Mouse (Mus musculus) forebrain, postnatal 0 days (tissue): ENCODE measurements around the gene Bloc1s2. TPM values are rescaled to one million over a fixed set of nuclear protein-coding genes. Genes with fewer than 3 reads are reported as not detected.

Experiments used
- ATAC-seq: fragments of 200-750 bp; cut with Nextera tagmentation; 2 replicates; pipeline ENCODE4 v1.8.0; 2017; ENCODE audit warnings: mild to moderate bottlenecking, moderate library complexity
- DNase-seq: peaks from one replicate; pipeline ENCODE4 v3.0.0-alpha.2; 2015
- H3K27ac ChIP-seq: fragments of 300-500 bp; sonication (generic); 2 replicates; pipeline ENCODE4 v1.5.1; 2014; ENCODE audit warnings: low read depth, mild to moderate bottlenecking, antibody characterized with exemption, low read length, moderate library complexity, mixed read lengths
- H3K27me3 ChIP-seq: fragments of 300-500 bp; sonication (generic); 2 replicates; pipeline ENCODE4 v1.6.1; 2014; ENCODE audit warnings: mild to moderate bottlenecking, low read length, mixed read lengths; ENCODE audit not compliant: insufficient read depth
- H3K36me3 ChIP-seq: fragments of 300-500 bp; sonication (generic); 2 replicates; pipeline ENCODE4 v1.6.1; 2014; ENCODE audit warnings: mild to moderate bottlenecking, moderate library complexity; ENCODE audit not compliant: insufficient read depth
- H3K4me1 ChIP-seq: fragments of 300-500 bp; sonication (generic); 2 replicates; pipeline ENCODE4 v1.6.1; 2014; ENCODE audit warnings: antibody characterized with exemption; ENCODE audit not compliant: insufficient read depth
- H3K4me2 ChIP-seq: fragments of 300-500 bp; sonication (generic); 2 replicates; pipeline ENCODE4 v1.6.1; 2014; ENCODE audit warnings: low read depth, mild to moderate bottlenecking, moderate library complexity
- H3K4me3 ChIP-seq: fragments of 300-500 bp; sonication (generic); 2 replicates; pipeline ENCODE4 v1.5.1; 2014; ENCODE audit warnings: low read depth, low read length, mixed read lengths
- H3K9ac ChIP-seq: fragments of 300-500 bp; sonication (generic); 2 replicates; pipeline ENCODE4 v1.6.1; 2014; ENCODE audit warnings: mild to moderate bottlenecking
- H3K9me3 ChIP-seq: fragments of 300-500 bp; sonication (generic); 2 replicates; pipeline ENCODE4 v1.6.1; 2016; ENCODE audit warnings: low read length
- CTCF ChIP-seq: sonication (generic); IDR thresholded peaks from 2 replicates; pipeline ENCODE4 v1.5.1; 2016; ENCODE audit warnings: antibody characterized with exemption, control low read depth, low read depth
- WGBS: fragments of 180-500 bp; shearing (Covaris S2); extraction: QIAGEN DNeasy Blood & Tissue Kit; methylation state at CpG from one replicate; pipeline ENCODE4 v1.1.7; 2014; 5-methylcytosine and 5-hydroxymethylcytosine counted together
- polyA plus RNA-seq: library from polyadenylated mRNA; unstranded; fragments of >200 nt; fragmentation: Nextera tagmentation; extraction: Ambion mirVana; gene quantifications from 2 replicates; pipeline ENCODE4 v1.2.1, GENCODE M21; 2015
- total RNA-seq: library from RNA; depleted of rRNA; stranded (reverse); fragments of >200 nt; gene quantifications from 2 replicates; pipeline ENCODE4 v1.2.3, GENCODE M21; 2014; rRNA removed

Bloc1s2 gene
- total and polyA plus RNA-seq, 2 experiments from 2014 or later: 65.5 to 205 TPM

DNA sequence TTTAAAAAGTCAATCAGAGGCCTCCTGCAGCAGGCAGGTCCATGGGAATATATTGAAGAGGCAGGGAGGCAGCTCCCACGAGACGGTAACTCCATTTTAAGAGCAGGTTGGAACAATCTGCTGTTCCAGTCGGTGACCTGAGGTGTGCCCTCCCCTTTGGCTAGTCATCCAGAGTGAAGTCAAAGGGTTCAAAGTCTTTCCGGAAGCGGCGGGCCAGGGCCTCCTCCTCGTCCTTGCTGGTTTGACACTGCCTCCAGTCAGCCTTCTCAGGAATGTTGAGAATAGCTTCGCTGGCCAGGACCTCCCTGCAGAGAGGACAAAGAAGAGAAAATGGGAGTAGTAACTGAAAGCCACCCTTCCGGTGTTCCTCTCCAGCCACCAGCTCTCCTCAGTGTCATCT, 35.9 kb downstream of the Bloc1s2 start:
- H3K36me3 ChIP-seq: peaks cover 46% of the 10 kb centered on the region
- H3K4me3 ChIP-seq: no peak overlapping the region
- ATAC-seq: no peak
- H3K9ac ChIP-seq: no peak overlapping the region
- H3K9me3 ChIP-seq: no peaks in the 10 kb centered on the region
- no peak for DNase-seq
- TF ChIP-seq CTCF: no peak
- no peaks in the 10 kb centered on the region for H3K27me3 ChIP-seq
- WGBS: 94% methylated on average over 9 of the region's 9 CpGs
- peaks cover 13% of the 10 kb centered on the region for H3K4me1 ChIP-seq
- H3K27ac ChIP-seq: no peak overlapping the region
- no peak overlapping the region for H3K4me2 ChIP-seq

DNA sequence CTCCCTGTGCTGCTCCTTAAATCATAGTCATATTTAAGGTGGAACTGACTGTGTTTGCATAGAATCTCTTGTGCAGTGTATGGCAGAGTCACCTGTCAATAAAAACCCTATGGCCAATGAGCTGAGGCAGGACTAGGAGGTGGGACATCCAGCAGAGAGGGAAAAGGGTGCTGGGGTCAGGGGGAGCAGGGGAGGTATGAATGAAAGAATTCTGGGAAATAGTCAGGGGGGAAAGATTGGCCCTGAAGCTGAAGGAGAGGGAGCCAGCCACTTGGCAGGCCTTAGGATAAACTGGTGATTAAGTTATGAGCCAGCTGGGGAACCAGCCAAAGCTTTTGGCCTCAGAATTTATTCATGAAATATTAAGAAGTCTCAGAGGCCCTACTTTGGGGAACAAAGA, 37.2 kb downstream of the Bloc1s2 start:
- DNase-seq (no peak), ATAC-seq (no peak)
- no peak overlapping the region for H3K27ac ChIP-seq
- H3K36me3 ChIP-seq: peaks cover 37% of the 10 kb centered on the region
- no peaks in the 10 kb centered on the region for H3K27me3 ChIP-seq
- H3K9me3 ChIP-seq: no peaks in the 10 kb centered on the region
- no peak overlapping the region for H3K4me2 ChIP-seq
- no peak overlapping the region for H3K4me3 ChIP-seq
- H3K9ac ChIP-seq: no peak overlapping the region
- no peak for TF ChIP-seq CTCF
- H3K4me1 ChIP-seq: peaks cover 13% of the 10 kb centered on the region

DNA sequence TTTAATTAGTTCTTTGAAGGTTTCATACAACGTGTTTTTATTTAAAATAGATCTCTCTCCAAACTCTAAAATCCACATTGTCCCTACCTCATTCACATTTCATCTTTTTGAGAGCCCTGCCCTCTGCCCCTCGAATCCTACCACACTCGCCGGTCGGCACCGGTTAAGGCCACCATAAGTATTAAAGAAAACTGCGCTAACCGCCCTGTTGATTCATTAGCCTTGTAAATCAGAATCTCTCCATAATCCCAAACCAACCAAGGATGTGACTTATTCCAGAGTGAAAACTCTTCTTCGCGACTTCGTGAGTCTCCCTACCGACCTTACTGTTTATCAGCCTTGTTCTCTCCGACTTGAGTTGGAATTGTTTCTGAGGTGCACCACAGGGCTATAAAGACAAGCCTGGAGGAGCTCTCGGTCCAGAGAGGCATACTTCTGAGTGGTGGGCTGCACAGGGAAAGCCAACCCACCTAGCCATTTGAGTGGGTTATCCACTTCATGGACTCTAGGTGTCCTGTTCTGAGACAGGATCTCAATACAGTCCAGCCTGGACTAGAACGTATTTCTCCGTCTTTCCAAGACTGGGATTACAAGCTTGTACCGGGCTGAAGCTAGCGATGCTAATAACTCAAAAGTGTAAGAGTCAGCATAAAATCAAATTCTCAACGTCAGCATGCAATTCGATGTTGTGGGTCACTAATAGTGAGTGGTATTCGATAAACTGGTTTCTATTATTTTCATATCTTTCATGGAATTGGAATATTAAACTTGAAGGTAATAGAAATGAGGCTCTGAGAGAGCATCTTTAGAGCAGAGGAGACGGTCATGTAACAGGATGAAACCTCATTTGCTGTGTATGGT, 38.4 kb downstream of the Bloc1s2 start:
- 27% methylated on average over 22 of the region's 22 CpGs for WGBS
- no peak overlapping the region for H3K27ac ChIP-seq
- peak overlapping the region; percentile 96 for H3K4me3 ChIP-seq
- H3K9ac ChIP-seq: peak overlapping the region; percentile 95
- DNase-seq (no peak), ATAC-seq (peak; percentile 34)
- no peaks in the 10 kb centered on the region for H3K9me3 ChIP-seq
- H3K27me3 ChIP-seq: no peaks in the 10 kb centered on the region
- peaks cover 26% of the 10 kb centered on the region for H3K36me3 ChIP-seq
- peaks cover 13% of the 10 kb centered on the region for H3K4me1 ChIP-seq
- TF ChIP-seq CTCF: no peak
- H3K4me2 ChIP-seq: peak overlapping the region; percentile 84

DNA sequence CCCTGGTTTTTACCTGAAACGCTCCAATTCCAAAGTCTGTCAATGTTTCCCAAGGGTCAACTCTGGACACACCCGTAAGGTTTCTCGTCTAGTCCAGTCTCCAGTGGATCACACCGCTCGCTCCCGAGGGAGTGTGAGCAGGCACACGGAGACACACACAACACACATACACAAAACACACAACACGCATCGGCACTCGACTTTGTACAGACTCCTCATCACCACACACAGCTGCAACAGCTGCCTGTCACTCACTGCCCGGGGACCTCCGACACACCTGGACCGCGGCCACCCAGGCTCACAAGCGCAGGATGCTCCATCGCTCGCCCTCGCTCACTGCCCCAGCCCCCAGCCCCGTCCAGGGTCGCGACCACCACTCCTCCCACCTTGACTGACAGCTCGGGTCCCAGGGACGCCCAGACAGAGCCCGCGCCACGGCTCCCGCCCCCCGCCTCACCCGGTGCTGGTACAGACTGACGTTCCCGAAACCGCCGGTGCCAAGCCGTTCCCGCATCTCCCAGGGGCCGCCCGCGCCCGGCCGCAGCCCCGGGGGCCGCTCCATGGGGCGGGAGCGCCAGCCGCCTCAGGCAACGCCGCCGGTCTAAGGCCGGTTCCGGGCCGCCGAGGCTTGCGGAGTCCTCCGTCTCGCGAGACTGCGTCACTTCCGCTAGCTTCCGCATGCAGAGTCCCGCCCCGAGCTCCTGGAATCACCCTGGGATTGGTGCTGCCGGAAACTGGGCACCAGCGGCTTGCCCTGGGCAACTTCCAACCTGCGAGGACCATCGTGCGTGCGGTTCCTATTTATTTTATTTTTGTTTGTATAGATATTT, 39.2 kb downstream of the Bloc1s2 start, which contains the start of gene Chuk:
TSS of gene Chuk (minus strand) at position 650 of the 830 bp plus-strand sequence.
- DNase-seq (peak; percentile 97), ATAC-seq (peak; percentile 99)
- peak within 1 kb of the TSS; percentile 96 for H3K4me3 ChIP-seq
- H3K9me3 ChIP-seq: no peaks in the 10 kb centered on the region
- no peaks in the 10 kb centered on the region for H3K27me3 ChIP-seq
- peak within 1 kb of the TSS; percentile 95 for H3K9ac ChIP-seq
- peak within 1 kb of the TSS; percentile 84 for H3K4me2 ChIP-seq
- peaks cover 13% of the 10 kb centered on the region for H3K4me1 ChIP-seq
- under 1% methylated on average over 67 of the region's 67 CpGs for WGBS
- TF ChIP-seq CTCF: no peak
- peaks cover 20% of the 10 kb centered on the region for H3K36me3 ChIP-seq
- peak within 1 kb of the TSS; percentile 72 for H3K27ac ChIP-seq

DNA sequence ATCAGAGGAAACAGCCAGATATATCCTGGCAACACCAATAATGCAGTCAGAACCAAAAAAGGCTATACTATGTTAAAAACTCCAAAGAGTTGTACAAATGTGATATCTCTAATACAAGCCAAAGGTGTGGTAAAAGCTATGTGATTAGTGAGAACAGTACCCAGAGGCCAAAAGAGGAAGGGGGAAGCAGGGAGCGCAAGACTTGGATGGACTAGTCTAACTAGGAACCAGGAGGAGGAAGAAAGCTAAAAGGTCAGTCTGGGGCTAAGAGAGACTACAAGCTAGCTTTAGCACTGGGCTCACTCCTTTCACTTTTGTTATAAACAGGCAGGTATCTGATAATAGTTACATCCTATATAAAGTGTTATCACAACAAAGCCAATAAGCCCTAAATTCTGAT, 41.9 kb downstream of the Bloc1s2 start:
- DNase-seq (no peak), ATAC-seq (no peak)
- Histone ChIP-seq H3K9ac (no peak overlapping the region), H3K4me2 (no peak overlapping the region), H3K36me3 (peaks cover 12% of the 10 kb centered on the region; the same call in 1 of the 2 replicates), H3K4me1 (peaks cover 13% of the 10 kb centered on the region), H3K27me3 (no peaks in the 10 kb centered on the region), H3K9me3 (no peaks in the 10 kb centered on the region), H3K27ac (no peak overlapping the region), H3K4me3 (no peak overlapping the region)
- WGBS: 93% methylated on average over 1 of the region's 1 CpGs
- TF ChIP-seq CTCF: no peak

DNA sequence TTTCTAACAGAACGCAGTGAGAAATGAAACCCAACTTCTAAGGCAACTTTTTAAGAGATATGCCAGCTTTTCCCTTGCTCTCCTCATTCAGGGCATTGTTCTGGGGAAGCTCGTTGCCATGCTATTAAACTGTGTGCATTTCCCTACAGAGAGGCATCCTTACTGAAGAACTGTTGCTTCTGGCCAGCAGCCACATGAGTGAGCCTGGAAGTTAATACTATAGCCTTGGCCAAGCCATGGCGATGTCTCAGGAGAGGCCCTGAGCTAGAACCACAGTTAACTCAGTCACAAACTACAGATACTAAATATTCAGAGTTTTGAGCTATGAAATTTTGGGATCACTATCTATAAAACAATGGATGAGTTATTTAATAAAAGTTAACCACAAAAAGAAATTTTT, 43.2 kb downstream of the Bloc1s2 start:
- H3K4me2 ChIP-seq: no peak overlapping the region

DNA sequence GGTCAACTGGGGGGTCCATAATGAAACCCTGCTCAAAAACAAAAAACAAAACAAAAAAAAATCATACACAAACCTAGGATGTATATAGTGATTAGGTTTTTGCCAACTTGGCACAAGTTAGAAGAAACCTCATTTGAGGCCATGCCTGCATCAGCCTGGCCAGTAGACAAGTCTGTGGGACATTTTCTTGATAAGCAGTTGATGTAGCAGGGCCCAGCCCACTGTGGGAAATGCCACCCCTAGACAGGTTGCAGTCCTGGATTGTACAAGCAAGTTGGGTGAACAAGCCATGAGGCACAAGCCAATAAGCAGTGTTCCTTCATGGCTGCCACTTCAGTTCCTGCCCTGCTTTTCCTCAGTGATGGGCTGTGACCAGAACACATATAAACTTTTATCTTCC, 45.4 kb downstream of the Bloc1s2 start:
- H3K4me2 ChIP-seq: no peak overlapping the region
- no peak for DNase-seq

More for the DNA sequence above, 43.2 kb downstream of the Bloc1s2 start:
- Histone ChIP-seq H3K9me3 (no peaks in the 10 kb centered on the region), H3K27me3 (no peaks in the 10 kb centered on the region), H3K4me3 (no peak overlapping the region), H3K36me3 (peaks cover 11% of the 10 kb centered on the region; the same call in 1 of the 2 replicates), H3K27ac (no peak overlapping the region), H3K9ac (no peak overlapping the region), H3K4me1 (peaks cover 12% of the 10 kb centered on the region)
- TF ChIP-seq CTCF: no peak
- ATAC-seq (no peak), DNase-seq (no peak)
- WGBS: 73% methylated on average over 3 of the region's 3 CpGs

More for the DNA sequence above, 45.4 kb downstream of the Bloc1s2 start:
- no peak overlapping the region for H3K27ac ChIP-seq
- H3K4me3 ChIP-seq: no peak overlapping the region
- H3K9ac ChIP-seq: no peak overlapping the region
- TF ChIP-seq CTCF: no peak
- peaks cover 24% of the 10 kb centered on the region for H3K36me3 ChIP-seq
- H3K9me3 ChIP-seq: no peaks in the 10 kb centered on the region; the same call in 1 of the 2 replicates
- no peak for ATAC-seq
- H3K27me3 ChIP-seq: no peaks in the 10 kb centered on the region
- no peaks in the 10 kb centered on the region for H3K4me1 ChIP-seq

Other genes starting within 250 kb of the Bloc1s2 start
- gene Dnmbp, start 206.3 kb downstream of the Bloc1s2 start, total RNA-seq: 8.2 and 12.7 TPM in 2 replicates
- 3.3 and 5.2 TPM in 2 replicates for gene Dnmbp, start 206.3 kb downstream of the Bloc1s2 start, polyA plus RNA-seq
- gene Cpn1, start 159.9 kb downstream of the Bloc1s2 start, total RNA-seq: 0.46 and 0.57 TPM in 2 replicates
- gene Cpn1, start 159.9 kb downstream of the Bloc1s2 start, polyA plus RNA-seq: 0.36 and 0.74 TPM in 2 replicates
- 0.31 TPM in 1 of 2 replicates, not detected in the other for gene Cyp2c23, start 117.2 kb downstream of the Bloc1s2 start, total RNA-seq
- gene Cyp2c23, start 117.2 kb downstream of the Bloc1s2 start, polyA plus RNA-seq: not detected in 2 replicates
- gene Erlin1, start 76.7 kb downstream of the Bloc1s2 start, total RNA-seq: 8.9 and 11.1 TPM in 2 replicates
- 11.1 and 16.2 TPM in 2 replicates for gene Erlin1, start 76.7 kb downstream of the Bloc1s2 start, polyA plus RNA-seq
- gene Chuk, start 39.0 kb downstream of the Bloc1s2 start, total RNA-seq: 58.9 and 72.8 TPM in 2 replicates
- 16.1 and 25.2 TPM in 2 replicates for gene Chuk, start 39.0 kb downstream of the Bloc1s2 start, polyA plus RNA-seq
- 28.9 and 33.9 TPM in 2 replicates for gene Cwf19l1, start 10.6 kb downstream of the Bloc1s2 start, total RNA-seq
- gene Cwf19l1, start 10.6 kb downstream of the Bloc1s2 start, polyA plus RNA-seq: 27.2 and 29.6 TPM in 2 replicates
- 0.14 TPM in 1 of 2 replicates, not detected in the other for gene Pkd2l1, start 46.0 kb upstream of the Bloc1s2 start, total RNA-seq
- 0.05 and 0.06 TPM in 2 replicates for gene Pkd2l1, start 46.0 kb upstream of the Bloc1s2 start, polyA plus RNA-seq
- gene Scd3, start 56.8 kb upstream of the Bloc1s2 start, total RNA-seq: 3.1 and 4.0 TPM in 2 replicates
- gene Scd3, start 56.8 kb upstream of the Bloc1s2 start, polyA plus RNA-seq: 2.7 and 4.5 TPM in 2 replicates
- 540 and 696 TPM in 2 replicates for gene Scd2, start 147.2 kb upstream of the Bloc1s2 start, total RNA-seq
- gene Scd2, start 147.2 kb upstream of the Bloc1s2 start, polyA plus RNA-seq: 162 and 210 TPM in 2 replicates
- 0.23 and 0.43 TPM in 2 replicates for gene Scd4, start 186.6 kb upstream of the Bloc1s2 start, total RNA-seq
- gene Scd4, start 186.6 kb upstream of the Bloc1s2 start, polyA plus RNA-seq: 0.11 and 0.25 TPM in 2 replicates